Mouse (Mus musculus) midbrain, postnatal 0 days (tissue): Measurements from ENCODE around the gene Olfr548-ps1. TPM values are rescaled to one million over a fixed set of nuclear protein-coding genes. Genes with fewer than 3 reads are reported as not detected.

ENCODE experiments used
- ATAC-seq: fragments of 200-750 bp; cut with Nextera tagmentation; 2 replicates; pipeline ENCODE4 v1.8.0; 2017; ENCODE audit warnings: moderate number of reproducible peaks, mild to moderate bottlenecking, moderate TSS enrichment, moderate library complexity; ENCODE audit not compliant: low FRiP score
- DNase-seq: peaks from one replicate; pipeline ENCODE4 v3.0.0-alpha.2; 2015; ENCODE audit warnings: low spot score
- H3K27ac ChIP-seq: fragments of 300-500 bp; sonication (generic); 2 replicates; pipeline ENCODE4 v1.5.1; 2014; ENCODE audit warnings: low read depth, mild to moderate bottlenecking, low read length, mixed read lengths
- H3K27me3 ChIP-seq: fragments of 300-500 bp; sonication (generic); 2 replicates; pipeline ENCODE4 v1.6.1; 2014; ENCODE audit warnings: low read length, control low read depth, mixed read lengths; ENCODE audit not compliant: insufficient read depth
- H3K36me3 ChIP-seq: fragments of 300-500 bp; sonication (generic); 2 replicates; pipeline ENCODE4 v1.6.1; 2014; ENCODE audit warnings: low read length, control low read depth, mixed read lengths; ENCODE audit not compliant: insufficient read depth
- H3K4me1 ChIP-seq: fragments of 300-500 bp; sonication (generic); 2 replicates; pipeline ENCODE4 v1.6.1; 2014; ENCODE audit warnings: mild to moderate bottlenecking, control low read depth, antibody characterized with exemption, low read length, mixed read lengths; ENCODE audit not compliant: insufficient read depth
- H3K4me2 ChIP-seq: fragments of 300-500 bp; sonication (generic); 2 replicates; pipeline ENCODE4 v1.6.1; 2014; ENCODE audit warnings: low read depth, mild to moderate bottlenecking, low read length, mixed read lengths; ENCODE audit not compliant: poor library complexity, severe bottlenecking
- H3K4me3 ChIP-seq: fragments of 300-500 bp; sonication (generic); 2 replicates; pipeline ENCODE4 v1.5.1; 2014; ENCODE audit warnings: low read depth, mild to moderate bottlenecking, low read length, moderate library complexity
- H3K9ac ChIP-seq: fragments of 300-500 bp; sonication (generic); replicated peaks from 2 replicates; pipeline ENCODE4 v1.6.1; 2014; ENCODE audit warnings: mild to moderate bottlenecking, low read length, moderate library complexity, mixed read lengths; ENCODE audit not compliant: poor library complexity, severe bottlenecking
- H3K9me3 ChIP-seq: fragments of 300-500 bp; sonication (generic); 2 replicates; pipeline ENCODE4 v1.6.1; 2016; ENCODE audit warnings: low read length, control low read depth
- CTCF ChIP-seq: IDR thresholded peaks from 2 replicates; pipeline ENCODE4 v1.5.1; 2016; ENCODE audit warnings: antibody characterized with exemption, mild to moderate bottlenecking
- WGBS: fragments of 180-500 bp; shearing (Covaris S2); extraction: QIAGEN DNeasy Blood & Tissue Kit; methylation state at CpG from one replicate; pipeline ENCODE4 v1.1.7; 2014; 5-methylcytosine and 5-hydroxymethylcytosine counted together
- polyA plus RNA-seq: library from polyadenylated mRNA; unstranded; fragments of >200 nt; fragmentation: Nextera tagmentation; extraction: Ambion mirVana; gene quantifications from 2 replicates; pipeline ENCODE4 v1.2.1, GENCODE M21; 2015
- total RNA-seq: library from RNA; depleted of rRNA; stranded (reverse); fragments of >200 nt; gene quantifications from 2 replicates; pipeline ENCODE4 v1.2.3, GENCODE M21; 2014; rRNA removed

The Olfr548-ps1 gene
- total and polyA plus RNA-seq, 2 experiments from 2014 or later, result not detected

DNA sequence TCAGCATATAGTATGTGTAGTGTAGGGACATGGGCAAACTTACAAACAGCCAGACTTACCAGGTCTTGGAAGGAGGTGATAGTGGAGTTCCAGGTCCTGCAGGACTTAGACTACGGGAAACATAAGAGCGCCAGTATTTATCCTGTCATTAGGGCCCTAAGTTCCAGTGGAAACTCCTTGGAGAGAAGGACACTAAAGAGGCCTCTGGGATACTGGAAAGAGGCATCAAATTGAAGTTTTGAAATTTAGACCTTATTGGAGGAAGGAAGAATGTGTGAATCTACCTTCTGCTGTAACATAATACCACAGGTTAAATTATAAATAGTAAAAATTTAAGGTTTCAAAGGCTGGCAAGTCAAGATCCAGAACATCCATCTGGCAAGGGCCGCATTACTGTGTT lies 51.1 kb downstream of the Olfr548-ps1 start, which contains the start of gene Olfr551:
Gene Olfr551, minus strand, starts transcription at position 101 of the 400 bp plus-strand sequence.
- no peak within 1 kb of the TSS for H3K4me2 ChIP-seq
- ATAC-seq, result no peak
- H3K4me1 ChIP-seq, result no peaks in the 10 kb centered on the region
- WGBS, result 91% methylated on average over 3 of the region's 3 CpGs
- H3K9me3 ChIP-seq, result no peaks in the 10 kb centered on the region
- no peaks in the 10 kb centered on the region for H3K27me3 ChIP-seq
- no peak for TF ChIP-seq CTCF
- no peak for DNase-seq
- no peak within 1 kb of the TSS for H3K9ac ChIP-seq
- no peak within 1 kb of the TSS for H3K27ac ChIP-seq
- no peaks in the 10 kb centered on the region for H3K36me3 ChIP-seq
- H3K4me3 ChIP-seq, result no peak within 1 kb of the TSS

Other genes with a start within 250 kb of the Olfr548-ps1 start
- gene Rrm1, start 99.2 kb upstream of the Olfr548-ps1 start, total RNA-seq, result 31.2 and 35.6 TPM in 2 replicates
- gene Rrm1, start 99.2 kb upstream of the Olfr548-ps1 start, polyA plus RNA-seq, result 25.0 and 26.1 TPM in 2 replicates
- gene Olfr543, start 59.2 kb upstream of the Olfr548-ps1 start, total RNA-seq, result not detected in 2 replicates
- 0.29 and 0.38 TPM in 2 replicates for gene Olfr543, start 59.2 kb upstream of the Olfr548-ps1 start, polyA plus RNA-seq
- not detected in 2 replicates for gene Olfr544, start 52.6 kb upstream of the Olfr548-ps1 start, total RNA-seq
- 0.12 TPM in 1 of 2 replicates, not detected in the other for gene Olfr544, start 52.6 kb upstream of the Olfr548-ps1 start, polyA plus RNA-seq
- not detected in 2 replicates for gene Olfr545, start 41.3 kb upstream of the Olfr548-ps1 start, total RNA-seq
- 0.07 and 0.17 TPM in 2 replicates for gene Olfr545, start 41.3 kb upstream of the Olfr548-ps1 start, polyA plus RNA-seq
- not detected in 2 replicates for gene Olfr547, start 6.1 kb upstream of the Olfr548-ps1 start, total RNA-seq
- not detected in 2 replicates for gene Olfr547, start 6.1 kb upstream of the Olfr548-ps1 start, polyA plus RNA-seq
- not detected in 2 replicates for gene Olfr549, start 9.0 kb downstream of the Olfr548-ps1 start, total RNA-seq
- gene Olfr549, start 9.0 kb downstream of the Olfr548-ps1 start, polyA plus RNA-seq, result not detected in 2 replicates
- gene Trim21, start 24.6 kb downstream of the Olfr548-ps1 start, total RNA-seq, result 2.1 and 3.8 TPM in 2 replicates
- 0.27 and 0.42 TPM in 2 replicates for gene Trim21, start 24.6 kb downstream of the Olfr548-ps1 start, polyA plus RNA-seq
- not detected in 2 replicates for gene Olfr550, start 30.5 kb downstream of the Olfr548-ps1 start, total RNA-seq
- not detected in 2 replicates for gene Olfr550, start 30.5 kb downstream of the Olfr548-ps1 start, polyA plus RNA-seq
- gene Olfr551, start 51.0 kb downstream of the Olfr548-ps1 start, total RNA-seq, result not detected in 2 replicates
- not detected in 2 replicates for gene Olfr551, start 51.0 kb downstream of the Olfr548-ps1 start, polyA plus RNA-seq
- gene Olfr552, start 56.9 kb downstream of the Olfr548-ps1 start, total RNA-seq, result not detected in 2 replicates
- not detected in 2 replicates for gene Olfr552, start 56.9 kb downstream of the Olfr548-ps1 start, polyA plus RNA-seq
- not detected in 2 replicates for gene Olfr553, start 77.3 kb downstream of the Olfr548-ps1 start, total RNA-seq
- not detected in 2 replicates for gene Olfr553, start 77.3 kb downstream of the Olfr548-ps1 start, polyA plus RNA-seq
- gene Olfr554, start 97.5 kb downstream of the Olfr548-ps1 start, total RNA-seq, result not detected in 2 replicates
- not detected in 2 replicates for gene Olfr554, start 97.5 kb downstream of the Olfr548-ps1 start, polyA plus RNA-seq
- not detected in 2 replicates for gene Olfr555, start 117.9 kb downstream of the Olfr548-ps1 start, total RNA-seq
- not detected in 2 replicates for gene Olfr555, start 117.9 kb downstream of the Olfr548-ps1 start, polyA plus RNA-seq
- not detected in 2 replicates for gene Olfr556, start 124.0 kb downstream of the Olfr548-ps1 start, total RNA-seq
- not detected in 2 replicates for gene Olfr556, start 124.0 kb downstream of the Olfr548-ps1 start, polyA plus RNA-seq
- gene Trim68, start 146.4 kb downstream of the Olfr548-ps1 start, total RNA-seq, result 6.9 and 7.1 TPM in 2 replicates
- gene Trim68, start 146.4 kb downstream of the Olfr548-ps1 start, polyA plus RNA-seq, result 4.9 and 5.7 TPM in 2 replicates
- gene Olfr557, start 155.0 kb downstream of the Olfr548-ps1 start, total RNA-seq, result not detected in 2 replicates
- gene Olfr557, start 155.0 kb downstream of the Olfr548-ps1 start, polyA plus RNA-seq, result not detected in 2 replicates
- gene Olfr558, start 161.3 kb downstream of the Olfr548-ps1 start, total RNA-seq, result 0.05 and 0.16 TPM in 2 replicates
- not detected in 2 replicates for gene Olfr558, start 161.3 kb downstream of the Olfr548-ps1 start, polyA plus RNA-seq
- not detected in 2 replicates for gene Olfr33, start 178.2 kb downstream of the Olfr548-ps1 start, total RNA-seq
- gene Olfr33, start 178.2 kb downstream of the Olfr548-ps1 start, polyA plus RNA-seq, result not detected in 2 replicates
- not detected in 2 replicates for gene Olfr559, start 186.6 kb downstream of the Olfr548-ps1 start, total RNA-seq
- gene Olfr559, start 186.6 kb downstream of the Olfr548-ps1 start, polyA plus RNA-seq, result not detected in 2 replicates
- gene Olfr560, start 218.5 kb downstream of the Olfr548-ps1 start, total RNA-seq, result not detected in 2 replicates
- not detected in 2 replicates for gene Olfr560, start 218.5 kb downstream of the Olfr548-ps1 start, polyA plus RNA-seq
- not detected in 2 replicates for gene Olfr78, start 218.6 kb downstream of the Olfr548-ps1 start, total RNA-seq
- gene Olfr78, start 218.6 kb downstream of the Olfr548-ps1 start, polyA plus RNA-seq, result 0.09 and 0.10 TPM in 2 replicates
- gene Olfr561, start 230.3 kb downstream of the Olfr548-ps1 start, total RNA-seq, result not detected in 2 replicates
- gene Olfr561, start 230.3 kb downstream of the Olfr548-ps1 start, polyA plus RNA-seq, result 0.06 TPM in 1 of 2 replicates, not detected in the other